Mouse (Mus musculus): ENCODE results near the gene Tmem143. TPM values are rescaled to one million over a fixed set of nuclear protein-coding genes. Genes with fewer than 3 reads are reported as not detected.
"Not testable (repeated sequence)": the region's sequence is repeated elsewhere in the genome, so short reads cannot be mapped to it uniquely, and the experiment has no call there.

The Tmem143 gene
- 1 to 10 TPM; 5.8 to 6.2 TPM for polyA plus RNA-seq (2017; shearing (Covaris generic))

DNA sequence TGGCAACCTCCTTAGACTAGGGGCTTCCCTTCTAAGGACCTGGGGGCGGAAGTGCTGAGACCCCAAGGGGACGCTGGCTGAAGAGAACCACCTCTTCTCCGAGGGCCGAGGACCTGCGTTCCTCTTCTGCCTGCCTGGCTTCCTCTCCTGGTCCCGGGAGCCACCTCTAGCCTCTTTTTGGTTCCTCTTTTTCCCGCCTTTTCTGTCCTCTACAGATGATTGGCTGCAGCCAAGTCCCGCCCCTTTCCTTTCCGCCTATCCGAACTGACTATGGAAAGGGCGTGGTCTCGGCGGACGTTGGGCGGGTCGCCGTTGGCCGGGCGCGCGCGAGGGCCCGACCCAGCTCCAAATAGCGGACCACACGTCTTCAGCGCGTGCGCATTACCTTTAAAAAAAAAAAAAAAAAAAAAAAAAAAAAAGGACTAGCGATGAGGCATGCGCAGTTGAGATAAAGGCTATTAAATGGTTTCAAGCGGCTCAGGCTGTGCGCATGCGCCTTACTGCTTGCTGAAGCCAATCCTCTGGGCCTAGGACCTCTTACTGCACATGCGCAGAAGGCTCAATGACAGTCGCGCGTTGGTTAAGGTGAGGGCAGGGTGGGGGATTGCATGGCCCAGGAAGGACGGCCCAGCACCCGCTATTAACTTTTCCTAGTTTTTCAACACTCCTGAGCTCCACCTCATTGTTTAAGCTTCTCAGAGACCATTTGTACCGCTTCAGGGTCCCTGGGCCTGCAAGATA, at the start of gene Tmem143, which contains the start of gene Syngr4:
Gene Tmem143 (plus strand): TSS at position 425 of the 741 bp plus-strand sequence.
Gene Syngr4 (minus strand): TSS at position 198 of the 741 bp plus-strand sequence.
- peak; percentile 91 for ATAC-seq

DNA sequence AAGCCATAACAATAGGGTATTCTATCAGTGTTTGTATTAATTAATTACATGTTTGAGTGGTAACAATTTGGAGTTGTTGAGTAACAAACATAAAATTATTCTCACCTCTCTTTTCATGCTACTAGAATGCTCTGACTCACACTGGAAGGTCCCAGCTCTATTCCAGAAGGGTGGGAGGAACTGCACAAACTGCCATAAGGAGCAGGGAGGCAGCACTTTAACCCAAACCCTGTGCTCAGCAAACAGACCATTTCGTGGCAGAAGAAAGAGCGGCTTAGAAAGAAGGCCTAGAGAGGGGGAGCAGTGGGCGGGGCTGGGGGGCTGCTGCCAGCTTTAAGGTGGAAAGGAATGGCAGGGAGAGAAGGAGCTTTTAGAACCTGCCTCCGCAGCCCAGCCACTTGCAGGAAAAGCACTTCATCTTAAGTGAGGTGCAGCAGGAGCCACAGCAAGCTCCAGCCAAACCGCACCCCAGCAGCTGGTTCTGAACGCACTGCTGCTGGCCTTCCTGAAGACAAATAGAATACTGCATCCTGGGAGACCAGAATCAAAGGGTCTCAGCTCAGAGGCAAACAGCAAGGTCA, 48.2 kb upstream of the Tmem143 start:
- no peak for ATAC-seq

DNA sequence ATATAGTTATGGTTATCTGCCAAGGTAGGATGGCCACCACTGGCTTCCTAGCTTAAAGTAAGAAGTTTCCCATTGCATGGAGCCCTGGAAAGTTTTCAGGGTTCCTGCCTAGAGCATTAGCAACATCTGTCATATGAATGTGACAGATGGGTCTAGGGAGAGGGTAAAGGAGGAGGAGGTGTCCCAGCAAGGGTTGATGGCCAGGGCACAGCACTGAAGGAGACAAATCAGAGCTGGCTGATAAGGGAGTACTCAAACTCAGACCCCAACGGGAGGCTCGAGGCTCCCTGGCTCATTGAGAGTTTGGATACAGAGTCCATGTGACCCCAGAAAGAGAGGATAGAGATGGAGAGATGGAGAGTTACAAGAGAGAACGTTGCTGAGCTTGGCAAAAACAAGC, 46.1 kb upstream of the Tmem143 start:
- no peak for ATAC-seq

DNA sequence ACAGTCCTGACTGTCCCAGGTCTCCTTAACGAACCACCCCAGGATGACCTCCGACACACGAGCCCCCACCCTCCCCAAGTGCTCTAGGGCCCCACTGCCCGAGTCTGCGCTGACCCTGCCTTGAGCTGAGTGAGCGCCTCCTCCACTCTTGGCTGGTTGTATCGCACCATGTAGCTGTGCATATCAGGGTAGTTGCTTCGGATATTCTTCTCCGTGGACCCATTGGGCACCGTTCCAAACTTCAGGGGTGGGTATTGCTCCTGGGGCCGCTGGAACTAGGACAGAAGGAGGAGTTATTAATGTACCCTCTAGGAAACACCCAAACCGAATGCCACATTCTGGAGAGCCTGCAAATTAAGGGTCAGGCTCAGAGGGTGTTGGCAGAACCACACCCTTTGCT, 43.7 kb upstream of the Tmem143 start:
- no peak for ATAC-seq

DNA sequence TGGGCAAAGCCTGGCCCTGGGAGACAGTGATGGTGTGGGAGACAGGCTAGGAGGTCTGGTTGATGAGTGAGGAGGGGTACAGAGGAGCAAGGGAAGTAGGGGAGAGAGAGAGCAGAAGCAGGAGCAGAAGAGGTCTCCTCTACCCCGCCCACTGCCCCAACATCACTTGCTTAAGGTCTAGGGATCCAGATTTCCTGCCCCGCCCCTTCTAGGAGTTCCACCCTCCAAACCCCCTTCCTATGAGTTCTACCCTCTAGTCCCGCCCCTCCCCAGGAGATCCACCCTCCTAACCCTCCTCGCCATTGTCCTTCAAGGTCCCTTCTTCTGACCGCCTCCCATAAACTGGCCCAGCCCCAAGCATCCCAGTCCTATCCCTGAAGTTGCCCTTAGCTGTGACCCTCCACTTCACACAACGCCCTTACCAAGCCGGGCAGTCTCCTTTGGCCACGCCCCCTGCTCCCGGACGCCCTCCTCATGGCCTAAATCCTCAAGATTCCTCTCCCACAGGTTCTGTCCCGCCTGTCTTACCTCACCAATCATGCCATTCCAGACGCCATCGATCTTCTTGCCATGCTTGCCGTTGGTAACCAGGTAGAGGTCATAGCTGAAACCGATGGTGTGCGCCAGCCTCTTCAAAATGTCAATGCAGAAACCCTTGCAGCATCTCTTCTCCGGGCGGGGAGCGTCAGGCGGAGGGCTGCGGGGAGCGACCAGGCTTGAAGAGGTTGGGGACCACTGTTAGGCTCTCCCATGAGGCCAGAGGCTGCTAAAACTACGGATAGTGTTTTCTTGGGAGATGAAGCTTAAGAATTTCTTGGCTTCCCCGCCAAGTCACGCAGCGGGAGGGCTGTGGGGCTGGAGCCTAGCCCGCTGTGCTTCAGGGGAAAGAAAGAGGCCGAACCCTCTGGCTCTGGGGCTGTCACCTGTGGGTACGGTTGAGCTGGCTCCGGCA, 39.5 kb upstream of the Tmem143 start:
- no peak for ATAC-seq

DNA sequence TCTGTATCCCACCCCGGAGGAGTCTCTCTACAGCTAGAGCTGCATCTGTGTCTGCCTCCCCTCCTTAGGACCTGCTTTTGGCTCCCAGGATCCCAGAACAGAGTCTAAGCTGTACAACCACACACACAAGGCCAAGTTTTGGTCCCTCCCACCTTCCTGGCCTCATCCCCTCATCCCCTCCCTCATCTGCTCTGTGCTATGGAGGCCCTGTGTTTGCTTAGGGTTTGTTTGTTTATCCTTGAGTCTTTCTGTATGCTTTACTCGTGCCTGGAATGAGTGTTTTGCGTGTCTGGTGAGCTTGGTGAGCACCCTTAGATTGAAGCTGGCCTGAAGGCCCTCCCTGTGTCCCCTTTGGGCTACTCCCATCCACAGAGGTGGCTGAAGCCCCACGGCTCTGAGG, 37.7 kb upstream of the Tmem143 start:
- ATAC-seq: no peak

DNA sequence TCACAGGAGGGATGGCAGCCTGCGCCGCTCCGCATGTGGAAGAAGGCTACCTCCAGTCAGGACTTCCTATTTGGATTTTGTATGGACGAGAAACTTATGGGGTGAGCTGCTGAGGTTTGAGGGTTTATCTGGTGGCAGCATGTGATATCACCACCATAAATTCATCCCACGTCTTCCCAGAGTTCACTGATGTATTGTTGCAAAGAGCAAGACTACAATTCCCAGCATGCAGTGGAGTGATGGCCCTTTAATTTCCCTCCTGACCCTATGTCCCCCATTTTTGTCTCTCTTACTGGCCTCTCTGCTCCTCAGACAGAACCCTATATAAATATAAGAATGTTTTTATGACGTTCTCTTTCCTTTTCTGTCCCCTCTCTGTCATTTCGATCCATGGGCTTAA, 33.9 kb upstream of the Tmem143 start:
- no peak for ATAC-seq

DNA sequence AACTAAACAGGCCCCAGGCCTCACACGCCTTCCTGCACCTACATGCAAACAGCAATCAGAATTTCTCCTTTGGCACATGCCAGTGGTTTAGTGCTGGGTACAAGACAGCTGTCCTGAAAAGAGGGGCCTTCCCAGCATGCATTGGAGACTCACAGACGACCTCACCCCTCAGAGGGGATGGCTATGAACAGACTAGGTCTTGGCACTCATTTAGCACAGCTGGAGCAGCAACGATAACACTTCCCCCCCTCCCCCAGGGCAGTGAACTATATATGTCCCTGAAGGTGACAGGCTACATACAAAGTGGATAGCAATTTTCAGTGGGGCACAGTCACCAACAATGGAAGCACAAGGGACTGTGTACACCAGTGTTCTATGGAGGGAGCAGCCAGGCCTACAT, 32.3 kb upstream of the Tmem143 start:
- no peak for ATAC-seq

DNA sequence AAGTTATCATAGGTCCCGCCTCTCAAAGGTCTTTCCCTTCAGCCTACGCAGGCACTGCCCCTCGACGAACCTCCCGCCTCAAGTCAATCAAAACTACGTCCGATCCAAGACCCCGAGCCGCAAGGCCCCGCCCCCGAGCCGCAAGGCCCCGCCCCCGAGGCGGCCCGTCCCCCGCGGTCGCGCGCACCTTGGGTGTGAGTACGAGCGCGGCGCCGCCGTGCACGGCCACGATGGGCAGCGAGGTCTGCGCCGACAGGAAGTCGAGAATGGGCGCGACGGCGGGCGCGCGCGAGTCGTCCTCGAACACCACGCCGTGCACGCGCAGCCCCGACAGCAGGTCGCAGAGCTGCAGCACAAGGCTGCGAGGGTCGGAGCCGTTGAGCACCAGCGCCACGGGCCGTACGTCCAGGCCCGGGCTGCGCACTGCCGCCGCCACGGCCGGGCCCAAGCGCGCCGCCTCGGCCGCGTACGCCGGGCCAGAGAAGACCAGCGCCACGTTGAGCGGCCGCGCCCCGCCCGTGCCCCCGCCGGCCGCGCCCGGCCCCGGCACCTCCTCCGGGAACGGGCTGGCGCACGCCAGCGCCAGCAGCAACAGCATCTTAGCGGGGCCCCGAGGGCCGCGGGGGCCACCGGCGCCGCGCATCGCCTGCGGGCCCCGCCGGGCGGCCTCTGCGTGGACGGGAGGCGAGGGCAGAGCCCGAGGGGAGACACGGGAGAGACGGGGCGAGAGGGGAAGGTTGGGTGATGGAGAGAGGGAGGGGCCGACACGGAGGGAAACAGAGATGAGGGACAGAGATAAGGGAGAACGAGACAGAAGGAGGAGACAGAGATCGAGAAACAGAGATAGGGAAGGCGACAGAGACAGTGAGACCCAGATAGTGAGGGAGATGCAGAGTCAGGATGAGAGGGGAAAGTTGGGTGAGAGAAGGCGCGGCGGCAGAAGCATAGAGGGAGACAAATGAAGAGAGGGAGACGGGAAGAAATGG, 30.5 kb upstream of the Tmem143 start:
- peak; percentile 75 for ATAC-seq

DNA sequence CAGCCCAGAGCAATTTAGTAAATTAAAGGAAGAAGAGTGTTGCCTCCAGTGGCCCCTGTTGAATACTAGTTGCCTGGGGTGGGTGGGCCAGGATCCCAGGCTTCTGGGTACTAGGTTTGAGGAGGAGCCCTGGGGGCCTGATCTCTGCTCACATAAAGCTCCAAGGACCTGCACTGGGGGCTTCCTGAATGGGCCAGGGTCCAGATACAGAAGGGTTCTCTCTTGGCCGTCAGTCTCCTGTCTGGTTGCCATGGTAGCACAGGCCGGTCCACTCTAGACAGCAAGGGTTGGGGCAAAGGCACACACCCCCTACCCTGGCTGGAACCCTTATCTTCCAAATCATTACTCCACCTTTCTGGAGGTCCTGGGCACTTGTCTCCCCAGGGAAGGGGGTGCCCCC, 28.9 kb upstream of the Tmem143 start:
- no peak for ATAC-seq

DNA sequence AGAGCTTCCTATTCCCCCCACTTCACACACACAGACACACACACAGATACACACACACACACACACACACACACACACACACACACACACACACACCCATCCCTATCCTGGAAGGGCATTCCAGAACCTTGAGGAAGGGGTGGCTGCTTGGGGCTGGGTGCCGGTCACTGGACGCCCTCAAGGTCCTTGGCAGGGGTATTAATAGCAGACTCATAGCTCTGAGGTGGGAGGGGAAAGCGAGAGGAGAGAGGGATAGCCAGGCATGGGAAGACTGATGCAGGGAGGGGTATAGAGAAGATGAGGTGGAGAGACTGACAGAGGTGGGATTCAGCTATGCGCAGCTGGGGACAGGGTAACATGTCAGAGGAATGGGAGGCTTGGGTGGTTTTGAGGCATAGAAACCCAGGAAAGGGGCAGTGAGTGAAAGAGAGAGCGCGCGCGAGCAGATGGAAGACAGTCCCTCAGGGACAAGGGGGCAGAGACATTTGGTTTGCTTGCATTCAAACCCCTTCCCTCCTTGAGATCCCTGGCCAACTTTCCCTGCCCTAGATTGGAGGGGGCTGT, 27.6 kb upstream of the Tmem143 start:
- no peak for ATAC-seq

DNA sequence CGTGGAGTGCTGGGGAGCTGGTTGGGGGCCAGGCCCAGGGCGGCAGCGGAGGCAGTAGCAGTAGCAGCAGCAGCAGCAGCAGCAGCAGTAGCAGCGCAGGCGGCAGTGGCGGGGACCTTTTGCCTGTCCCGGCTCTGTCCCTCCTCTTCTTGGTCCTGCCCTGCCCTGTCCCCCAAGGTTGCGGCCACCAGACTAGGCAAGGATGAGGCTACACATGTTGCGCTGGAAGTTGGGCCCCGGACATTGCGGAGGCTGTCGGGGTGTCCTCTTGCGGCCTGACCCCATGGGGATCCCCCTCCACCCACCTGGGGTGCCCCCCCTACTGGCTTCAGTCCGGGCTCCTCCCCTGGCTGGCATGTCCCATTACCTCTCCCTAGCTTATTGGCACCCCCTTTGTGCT, 27.0 kb upstream of the Tmem143 start:
- ATAC-seq: no peak

DNA sequence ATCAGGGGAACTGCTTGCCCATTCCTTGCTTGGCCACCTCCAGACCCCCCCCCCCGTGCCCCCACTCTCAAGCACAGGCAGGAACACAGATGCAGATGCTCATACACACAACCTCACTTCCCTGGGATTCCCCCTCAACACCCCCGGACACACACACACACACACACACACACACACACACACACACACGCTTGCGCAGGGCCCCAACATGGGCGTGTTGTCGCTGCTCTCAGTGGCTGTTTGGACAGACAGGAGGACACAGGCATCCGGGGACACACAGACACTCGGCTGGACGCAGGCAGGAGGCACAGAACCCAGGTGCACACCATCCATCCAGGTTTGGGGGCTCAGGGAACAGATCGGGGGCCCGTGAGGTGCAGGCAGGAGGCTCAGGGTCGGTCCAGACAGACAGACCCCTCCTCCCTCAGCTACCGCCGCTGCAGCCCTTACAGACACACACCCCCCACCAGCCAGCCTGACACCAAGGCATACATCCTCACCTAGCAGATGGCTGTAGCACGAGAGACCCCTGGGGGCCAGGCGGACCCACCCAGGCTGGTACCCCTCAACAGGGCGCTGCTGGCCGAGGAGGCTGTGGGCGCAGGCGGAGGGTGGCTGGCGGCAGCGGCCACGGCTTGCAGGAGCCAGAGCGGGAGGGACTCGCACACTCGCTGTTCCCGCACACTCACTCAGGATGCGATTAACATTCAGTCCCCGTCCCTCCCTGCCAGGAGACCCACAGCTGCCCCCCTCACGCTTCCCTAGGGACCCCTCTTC, 26.3 kb upstream of the Tmem143 start:
- no peak for ATAC-seq

DNA sequence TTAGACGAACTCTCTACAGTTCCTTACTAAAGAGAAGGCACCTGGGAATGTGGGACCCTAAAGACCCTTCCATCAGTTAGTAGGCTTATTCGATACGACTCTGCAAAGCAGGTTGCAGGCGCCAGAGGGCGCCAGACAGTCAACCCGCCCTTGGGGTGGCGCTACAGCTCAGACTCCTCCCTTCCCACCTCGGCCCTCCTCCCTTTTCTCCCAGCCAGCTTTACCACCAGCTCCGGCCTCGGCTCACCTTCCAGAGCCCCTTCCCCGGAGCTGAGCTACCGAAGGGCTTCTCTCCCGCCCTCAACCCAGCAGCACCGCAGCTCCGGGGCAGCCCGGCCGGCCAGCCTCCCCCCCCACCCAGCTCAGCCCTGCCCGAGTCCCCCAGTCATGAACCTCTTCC, 24.1 kb upstream of the Tmem143 start, which contains the start of gene Kdelr1:
Gene Kdelr1 (plus strand): TSS at position 149 of the 400 bp plus-strand sequence.
- ATAC-seq: peak; percentile 83

DNA sequence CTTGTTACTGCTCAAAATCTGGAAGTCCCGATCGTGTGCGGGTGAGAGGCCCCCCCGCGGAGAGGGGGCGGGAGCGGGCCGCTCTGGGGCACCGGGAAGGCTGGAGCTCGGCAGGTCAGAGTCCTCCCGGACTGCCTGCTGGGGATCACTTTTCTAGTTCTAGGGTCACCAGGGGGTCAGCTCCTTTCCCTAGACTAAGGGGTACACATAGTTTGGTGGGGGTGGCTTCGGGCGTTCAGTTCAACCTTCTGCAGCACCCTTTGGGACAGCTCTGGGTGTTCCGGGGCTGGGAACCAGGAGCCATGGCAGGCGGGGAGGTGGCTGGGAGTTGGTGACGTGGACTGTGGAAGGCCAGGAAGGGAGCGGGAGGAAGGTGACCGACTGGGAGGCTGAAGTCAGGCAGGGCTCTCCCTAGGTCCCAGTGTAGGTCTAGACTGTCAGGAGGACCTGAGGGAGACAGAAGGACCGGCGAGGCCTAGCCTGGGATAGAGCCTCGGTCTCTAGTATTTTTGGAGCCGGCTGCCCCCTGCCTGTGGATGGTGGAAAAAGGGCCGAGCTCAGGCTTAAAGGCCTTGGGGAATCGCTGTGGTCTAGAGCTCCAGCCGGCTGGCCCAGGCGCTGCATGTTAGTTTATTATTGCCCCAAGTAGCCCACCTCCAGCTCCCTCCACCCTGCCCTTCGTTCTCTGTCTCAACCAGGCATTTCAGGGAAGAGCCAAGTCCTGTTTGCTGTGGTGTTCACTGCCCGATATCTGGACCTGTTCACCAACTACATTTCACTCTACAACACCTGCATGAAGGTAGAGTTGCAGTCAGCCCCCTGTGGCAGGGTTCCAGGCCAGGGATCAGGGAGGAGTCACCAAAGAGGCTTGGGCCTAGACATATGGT, 23.4 kb upstream of the Tmem143 start:
- no peak for ATAC-seq

DNA sequence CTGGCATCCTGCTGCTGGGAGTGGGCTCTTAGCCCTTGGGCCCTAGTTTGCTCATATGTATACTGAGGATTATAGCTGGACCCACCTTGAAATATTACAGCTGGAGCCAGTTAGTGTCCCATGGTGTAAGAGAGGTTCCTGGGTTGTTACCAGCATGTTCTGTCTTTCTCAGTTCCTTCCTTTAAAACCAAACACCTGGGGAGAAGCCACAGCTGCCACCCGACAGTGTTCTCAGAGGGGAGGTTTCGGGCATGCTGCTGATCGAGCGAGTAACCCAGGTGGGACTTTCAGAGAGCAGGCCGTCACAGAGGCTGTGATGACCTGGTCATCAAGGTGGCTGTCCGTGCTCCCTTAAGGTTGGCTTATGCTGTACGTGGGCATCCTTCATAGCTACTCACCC, 19.8 kb upstream of the Tmem143 start:
- no peak for ATAC-seq

DNA sequence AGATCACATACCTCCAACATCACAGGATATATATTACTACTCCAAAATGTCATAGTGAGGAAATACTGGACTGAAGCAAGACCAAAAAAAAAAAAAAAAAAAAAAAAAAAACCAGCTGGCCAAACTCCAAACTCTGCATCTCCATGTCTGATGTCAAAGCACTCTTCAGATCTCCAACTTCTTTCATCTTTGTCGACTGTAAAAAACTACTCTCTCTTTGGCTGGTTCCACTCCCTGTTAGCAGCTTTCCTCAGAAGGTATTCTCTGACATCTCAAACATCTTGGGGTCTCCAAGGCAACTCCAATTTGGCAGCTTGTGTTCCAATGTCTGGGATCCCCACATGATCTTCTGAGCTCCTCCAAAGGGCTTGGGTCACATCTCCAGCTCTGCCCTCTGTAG, 18.5 kb upstream of the Tmem143 start, which contains the start of gene Grin2d:
Gene Grin2d (minus strand): TSS at position 101 of the 400 bp plus-strand sequence.
- not testable (repeated sequence) for ATAC-seq

DNA sequence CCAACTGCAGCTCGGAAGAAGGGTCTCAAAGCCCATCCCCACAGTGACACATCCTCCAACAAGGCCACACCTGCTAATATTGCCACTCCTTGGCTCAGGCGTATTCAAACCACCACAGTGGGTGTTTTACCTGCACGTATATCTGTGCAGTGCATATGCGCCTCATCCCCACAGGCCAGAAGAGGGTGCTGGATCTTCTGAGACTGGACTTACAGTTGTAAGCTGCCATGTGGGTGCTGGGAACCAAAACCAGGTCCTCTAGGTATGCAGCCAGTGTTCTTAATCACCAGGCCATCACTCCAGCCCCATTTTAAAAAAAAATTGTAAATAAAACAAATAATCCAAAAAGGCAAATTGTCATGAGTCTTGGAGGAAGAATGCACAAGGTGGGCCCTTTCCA, 16.2 kb upstream of the Tmem143 start:
- ATAC-seq: no peak

DNA sequence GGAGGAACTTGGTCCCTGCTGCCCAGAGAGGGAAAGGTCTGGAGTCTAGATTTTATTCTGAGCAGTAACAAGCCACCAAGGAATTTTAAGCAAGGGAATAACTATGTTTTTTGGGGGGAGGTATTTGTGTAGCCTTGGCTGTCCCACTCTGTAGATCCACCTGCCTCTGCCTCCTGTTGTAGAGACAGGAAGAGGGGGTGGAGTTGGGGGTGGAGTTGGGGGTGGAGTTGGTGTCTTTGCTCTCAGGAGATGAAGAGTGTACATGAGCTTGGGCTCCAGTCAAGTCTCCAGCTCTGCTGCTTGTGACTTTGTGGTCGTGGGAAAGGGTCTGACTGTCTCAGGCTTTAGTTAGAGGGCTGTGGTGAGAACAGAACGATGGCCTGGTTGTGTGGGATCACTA, 15.7 kb upstream of the Tmem143 start:
- no peak for ATAC-seq

DNA sequence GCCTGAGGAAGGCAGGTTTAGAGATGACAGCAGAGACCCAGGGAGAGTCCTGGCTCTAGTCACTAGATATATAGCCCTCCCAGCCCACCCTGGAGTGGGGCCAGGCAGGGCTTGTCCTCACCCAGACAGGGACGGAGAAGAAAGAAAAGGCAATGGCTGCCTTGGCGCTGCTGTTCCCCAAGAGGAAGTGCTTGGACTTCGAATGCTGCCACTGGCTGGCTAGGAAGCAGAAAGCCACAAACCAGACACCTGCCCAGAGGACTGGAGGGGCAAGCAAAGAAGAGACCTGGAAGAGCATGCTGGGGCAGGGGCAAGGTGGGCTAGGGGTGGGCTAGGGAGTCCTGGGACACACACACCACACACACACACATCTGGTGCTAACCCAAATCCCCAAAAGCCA, 9.5 kb upstream of the Tmem143 start:
- ATAC-seq: no peak
